Mouse (Mus musculus) ES-Bruce4 (cell line): Measurements from ENCODE around the gene Gsdma3. TPM values are rescaled to one million over a fixed set of nuclear protein-coding genes. Genes with fewer than 3 reads are reported as not detected.

Experiments used
- H3K27ac ChIP-seq: 2 replicates; pipeline ENCODE4 v1.5.1; 2012; ENCODE audit warnings: low read length, inconsistent platforms; ENCODE audit not compliant: insufficient read depth
- H3K27me3 ChIP-seq: 2 replicates; pipeline ENCODE4 v1.6.1; 2012; ENCODE audit warnings: mild to moderate bottlenecking, low read length, inconsistent platforms; ENCODE audit not compliant: control insufficient read depth, poor library complexity, insufficient read depth, severe bottlenecking
- H3K36me3 ChIP-seq: 2 replicates; pipeline ENCODE4 v1.6.1; 2012; ENCODE audit warnings: inconsistent platforms, mild to moderate bottlenecking, low read length, moderate library complexity; ENCODE audit not compliant: control insufficient read depth, poor library complexity, insufficient read depth, severe bottlenecking
- H3K4me1 ChIP-seq: one replicate; pipeline ENCODE4 v1.8.1; 2011; ENCODE audit warnings: low read length; ENCODE audit not compliant: control insufficient read depth, insufficient read depth
- H3K4me3 ChIP-seq: 2 replicates; pipeline ENCODE4 v1.5.1; 2011; ENCODE audit warnings: low read depth, mild to moderate bottlenecking, low read length
- H3K9ac ChIP-seq: 2 replicates; pipeline ENCODE4 v1.6.1; 2012; ENCODE audit warnings: low read depth, mild to moderate bottlenecking, inconsistent platforms; ENCODE audit not compliant: poor library complexity, severe bottlenecking
- H3K9me3 ChIP-seq: replicated peaks from 2 replicates; pipeline ENCODE4 v1.6.1; 2012; ENCODE audit warnings: mild to moderate bottlenecking, low read length, inconsistent platforms; ENCODE audit not compliant: control insufficient read depth, poor library complexity, insufficient read depth, severe bottlenecking
- CTCF ChIP-seq: IDR thresholded peaks from one replicate; pipeline ENCODE4 v1.8.1; 2011; ENCODE audit warnings: low read depth, low read length
- EP300 ChIP-seq: IDR thresholded peaks from 2 replicates; pipeline ENCODE4 v1.6.1; 2011; ENCODE audit warnings: low read depth, low read length; ENCODE audit not compliant: insufficient read depth
- POLR2A ChIP-seq: IDR thresholded peaks from one replicate; pipeline ENCODE4 v1.8.1; 2011; ENCODE audit warnings: low read length; ENCODE audit not compliant: insufficient read depth
- polyA plus RNA-seq: library from polyadenylated mRNA; stranded (reverse); fragments of >200 nt; gene quantifications from 2 replicates; pipeline ENCODE4 v1.2.4, GENCODE M21; 2011; ENCODE audit warnings: low read depth; ENCODE audit not compliant: missing spikeins, insufficient read depth, insufficient read length

Gene Gsdma3
- polyA plus RNA-seq, 1 experiment, result not detected

- H3K36me3 ChIP-seq, result peaks cover 9% of the 10 kb centered on the region
- H3K27ac ChIP-seq, result peak within 1 kb of the TSS; percentile 29
- no peaks in the 10 kb centered on the region for H3K9me3 ChIP-seq
- TF ChIP-seq POLR2A (no peak), CTCF (no peak), EP300 (no peak)
- no peaks in the 10 kb centered on the region for H3K4me1 ChIP-seq
- peak within 1 kb of the TSS; percentile 75 for H3K4me3 ChIP-seq
- H3K9ac ChIP-seq, result peak within 1 kb of the TSS; percentile 75
- no peaks in the 10 kb centered on the region for H3K27me3 ChIP-seq
These were observed 39.1 kb upstream of the Gsdma3 start, which contains the start of gene Ormdl3 for GRCm38 (mm10) chr11:98586892-98587563. TSS of gene Ormdl3 (minus strand) at chr11:98587368.

DNA sequence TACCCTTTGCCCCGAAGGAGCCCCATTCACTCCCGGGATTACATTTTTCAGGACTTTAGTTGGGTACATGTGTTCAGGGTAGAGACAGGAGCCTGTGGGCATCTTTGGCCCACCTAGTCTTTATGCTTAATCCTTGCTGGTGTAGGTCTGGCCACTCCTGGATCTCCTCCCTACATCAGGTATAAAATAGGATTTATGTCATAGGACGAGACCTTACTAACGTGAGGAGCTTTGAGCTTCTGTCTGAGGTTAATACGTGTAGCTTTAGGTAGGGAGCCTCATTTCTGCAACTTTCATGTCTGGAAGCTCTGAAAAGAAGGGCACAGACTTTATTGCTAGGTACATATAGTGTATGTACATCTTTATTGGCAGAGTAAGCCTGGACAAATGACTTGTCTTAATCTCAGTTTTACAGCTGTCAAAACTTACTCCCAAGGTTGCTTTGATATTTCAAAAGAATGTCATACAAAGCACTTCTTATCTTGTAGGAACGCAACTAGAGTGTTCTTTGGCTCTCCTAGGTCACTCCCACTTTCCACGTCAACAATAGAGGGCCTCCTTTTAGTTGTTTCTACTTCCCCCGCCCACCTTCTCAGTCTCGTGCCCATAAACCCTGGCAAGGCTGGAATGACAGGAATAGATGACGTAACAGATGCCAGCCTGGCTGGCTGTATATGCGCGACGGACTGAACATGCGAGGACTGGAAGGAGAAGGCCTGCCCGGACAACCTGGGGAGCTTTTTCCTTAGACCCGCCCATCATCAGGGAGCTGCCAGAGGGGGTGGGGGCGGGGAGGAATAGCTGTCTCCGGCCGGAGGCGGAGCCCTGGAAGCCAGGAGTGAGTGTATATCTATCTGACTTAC is 38.2 kb upstream of the Gsdma3 start:
- TF ChIP-seq CTCF (no peak), EP300 (0 out of 2 replicates have a peak, but pooled peaks have one; percentile 12)
- Histone ChIP-seq H3K9me3 (no peaks in the 10 kb centered on the region), H3K4me3 (peak overlapping the region; percentile 68), H3K4me1 (no peaks in the 10 kb centered on the region), H3K36me3 (peaks cover 4% of the 10 kb centered on the region), H3K9ac (peak overlapping the region; percentile 74), H3K27me3 (no peaks in the 10 kb centered on the region), H3K27ac (peak overlapping the region; percentile 29)

- H3K27me3 ChIP-seq, result no peaks in the 10 kb centered on the region
These were observed 37.3 kb upstream of the Gsdma3 start for GRCm38 (mm10) chr11:98588833-98589281.

GRCm38 (mm10) chr11:98589306-98589705 is 36.9 kb upstream of the Gsdma3 start:
- H3K27me3 ChIP-seq, result no peaks in the 10 kb centered on the region
- H3K4me3 ChIP-seq, result no peak overlapping the region
- no peak overlapping the region for H3K27ac ChIP-seq
- H3K9me3 ChIP-seq, result no peaks in the 10 kb centered on the region
- TF ChIP-seq CTCF, result no peak
- TF ChIP-seq POLR2A, result no peak
- no peak for TF ChIP-seq EP300
- no peaks in the 10 kb centered on the region for H3K36me3 ChIP-seq
- no peak overlapping the region for H3K9ac ChIP-seq
- no peaks in the 10 kb centered on the region for H3K4me1 ChIP-seq

More at GRCm38 (mm10) chr11:98588833-98589281, 37.3 kb upstream of the Gsdma3 start:
- Histone ChIP-seq H3K27ac (no peak overlapping the region), H3K9ac (no peak overlapping the region), H3K4me3 (no peak overlapping the region), H3K9me3 (no peaks in the 10 kb centered on the region), H3K4me1 (no peaks in the 10 kb centered on the region), H3K36me3 (no peaks in the 10 kb centered on the region)
- TF ChIP-seq EP300 (no peak), CTCF (no peak)

DNA sequence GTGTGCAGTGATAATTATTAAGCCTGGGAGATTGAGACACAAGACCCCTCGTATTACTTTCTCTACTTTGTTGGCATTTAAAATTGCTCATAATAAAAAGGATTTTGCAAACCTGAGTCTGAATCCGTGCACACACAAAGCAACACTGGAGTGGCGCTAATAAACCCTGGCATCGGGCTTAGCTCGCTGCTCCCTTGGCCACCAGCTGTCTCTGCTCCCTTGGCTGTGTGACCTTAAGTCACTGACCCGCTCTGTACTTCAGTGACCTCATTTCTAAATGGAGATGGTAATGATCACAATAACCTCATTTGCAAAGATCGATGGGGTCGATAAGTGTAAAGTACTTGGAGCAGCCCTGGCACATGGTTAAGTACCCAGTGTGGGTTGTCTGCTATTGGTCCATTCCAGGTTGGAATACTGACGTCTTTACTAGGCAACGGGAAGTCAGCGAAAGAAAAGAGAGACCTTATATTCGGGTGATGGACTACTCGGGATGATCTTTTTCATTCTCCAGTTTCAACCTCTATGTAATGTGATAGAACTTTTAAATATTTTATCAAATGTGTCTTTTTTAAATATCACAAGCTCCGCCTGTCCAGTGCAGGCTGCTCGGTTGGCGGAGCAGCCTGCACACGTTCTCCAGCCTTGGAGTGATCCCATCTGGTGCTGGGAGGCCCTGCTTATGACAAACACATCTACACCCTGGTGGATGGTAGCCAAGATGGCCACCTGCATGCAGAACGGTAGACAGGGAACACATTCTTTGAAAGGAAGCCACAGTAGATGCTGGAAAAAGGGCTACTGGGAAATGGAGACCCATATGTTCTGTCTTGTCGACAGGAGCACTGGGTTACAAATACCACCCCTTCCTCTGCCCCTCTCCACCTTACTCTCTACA is 35.4 kb upstream of the Gsdma3 start:
- H3K4me3 ChIP-seq, result no peak overlapping the region
- H3K36me3 ChIP-seq, result no peaks in the 10 kb centered on the region
- H3K27ac ChIP-seq, result no peak overlapping the region
- TF ChIP-seq EP300, result no peak
- no peak for TF ChIP-seq CTCF
- no peak for TF ChIP-seq POLR2A
- H3K9me3 ChIP-seq, result no peaks in the 10 kb centered on the region
- no peak overlapping the region for H3K9ac ChIP-seq
- H3K4me1 ChIP-seq, result no peaks in the 10 kb centered on the region
- H3K27me3 ChIP-seq, result no peaks in the 10 kb centered on the region
